Mouse (Mus musculus): ENCODE measurements around the gene Mrtfa. TPM values are rescaled to one million over a fixed set of nuclear protein-coding genes. Genes with fewer than 3 reads are reported as not detected.

Gene Mrtfa
- polyA plus RNA-seq, 1 experiment, result 42.8 TPM

DNA sequence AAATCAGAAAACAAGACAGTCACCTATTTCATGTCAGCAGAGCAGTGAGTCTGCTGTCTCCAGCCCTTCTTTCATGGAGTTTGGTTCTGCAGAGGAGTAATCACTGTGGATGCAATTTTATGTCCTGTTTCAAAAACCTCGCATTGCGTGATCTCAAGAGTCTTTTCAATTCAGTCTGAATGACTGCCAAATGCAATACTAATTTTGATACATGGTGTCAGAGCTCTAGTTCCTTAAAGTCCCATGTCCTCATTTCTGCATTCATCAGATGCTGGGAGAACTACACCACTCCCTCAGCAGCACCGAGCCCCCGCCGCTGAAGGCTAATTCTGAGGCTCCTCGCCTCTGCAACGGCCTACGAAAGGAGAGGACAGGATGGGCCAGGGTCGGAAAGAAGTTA, 166.7 kb downstream of the Mrtfa start:
- TF ChIP-seq POLR2A (IDR thresholded peaks at IDR 0.05; ENCODE audit: borderline replicate concordance, extremely low read depth, insufficient read depth, insufficient read length, poor library complexity, severe bottlenecking) (no peak), CTCF (IDR thresholded peaks at IDR 0.05; ENCODE audit: borderline replicate concordance, extremely low read depth, insufficient read depth, insufficient read length) (no peak)
- DNase-seq (ENCODE audit: low read depth), result no peak

DNA sequence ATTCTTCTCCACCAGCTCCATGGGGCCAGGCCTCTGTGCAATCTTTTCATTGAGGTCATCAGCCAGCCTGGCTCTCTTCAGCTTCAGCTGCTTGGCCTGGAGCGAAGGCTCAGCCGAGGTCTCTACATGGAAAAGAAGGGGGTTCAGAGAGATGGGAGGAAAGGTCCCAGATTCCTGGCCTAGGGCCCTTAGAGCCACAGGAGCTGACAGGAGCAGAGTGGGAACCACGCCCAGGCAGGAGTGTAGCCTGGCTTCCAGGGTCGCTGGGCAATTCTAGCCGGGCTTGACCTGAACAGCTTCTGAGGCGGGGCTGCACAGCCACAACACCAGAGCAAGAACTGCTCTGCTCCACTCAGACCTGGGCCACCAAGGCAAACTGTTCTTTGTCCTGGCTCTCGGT, 168.1 kb downstream of the Mrtfa start:
- no peak for DNase-seq (ENCODE audit: low read depth)
- no peak for TF ChIP-seq CTCF (IDR thresholded peaks at IDR 0.05; ENCODE audit: borderline replicate concordance, extremely low read depth, insufficient read depth, insufficient read length)
- no peak for TF ChIP-seq POLR2A (IDR thresholded peaks at IDR 0.05; ENCODE audit: borderline replicate concordance, extremely low read depth, insufficient read depth, insufficient read length, poor library complexity, severe bottlenecking)

GRCm38 (mm10) chr15:81021377-81021776, 169.2 kb downstream of the Mrtfa start:
- TF ChIP-seq CTCF (IDR thresholded peaks at IDR 0.05; ENCODE audit: borderline replicate concordance, extremely low read depth, insufficient read depth, insufficient read length) (no peak), POLR2A (IDR thresholded peaks at IDR 0.05; ENCODE audit: borderline replicate concordance, extremely low read depth, insufficient read depth, insufficient read length, poor library complexity, severe bottlenecking) (no peak)
- no peak for DNase-seq (ENCODE audit: low read depth)

GRCm38 (mm10) chr15:81017308-81017707, 173.2 kb downstream of the Mrtfa start:
- TF ChIP-seq CTCF (IDR thresholded peaks at IDR 0.05; ENCODE audit: borderline replicate concordance, extremely low read depth, insufficient read depth, insufficient read length) (no peak), POLR2A (IDR thresholded peaks at IDR 0.05; ENCODE audit: borderline replicate concordance, extremely low read depth, insufficient read depth, insufficient read length, poor library complexity, severe bottlenecking) (no peak)
- DNase-seq (ENCODE audit: low read depth), result no peak

DNA sequence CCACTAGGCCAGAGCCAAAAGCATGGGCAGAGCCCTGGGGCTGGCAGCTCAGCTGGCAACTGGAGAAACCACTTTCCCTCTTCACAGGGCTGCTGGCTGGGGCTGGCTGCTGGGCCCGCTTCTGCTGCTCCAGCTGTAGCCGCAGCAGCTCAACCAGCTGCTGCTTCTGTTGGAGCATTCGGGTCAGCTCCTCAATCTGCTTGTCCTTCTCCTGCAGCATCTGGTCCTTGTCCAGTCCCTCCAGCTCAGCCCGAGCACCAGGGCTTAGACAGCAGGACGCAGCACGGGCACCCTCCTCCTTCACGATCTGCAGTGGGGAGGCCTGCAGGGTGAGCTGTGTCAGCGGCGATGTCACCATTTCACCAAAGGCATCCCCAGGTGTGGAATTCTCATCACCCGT, 174.1 kb downstream of the Mrtfa start:
- TF ChIP-seq POLR2A (IDR thresholded peaks at IDR 0.05; ENCODE audit: borderline replicate concordance, extremely low read depth, insufficient read depth, insufficient read length, poor library complexity, severe bottlenecking) (no peak), CTCF (IDR thresholded peaks at IDR 0.05; ENCODE audit: borderline replicate concordance, extremely low read depth, insufficient read depth, insufficient read length) (no peak)
- no peak for DNase-seq (ENCODE audit: low read depth)

GRCm38 (mm10) chr15:81015068-81015744, 175.4 kb downstream of the Mrtfa start:
- no peak for DNase-seq (ENCODE audit: low read depth)
- TF ChIP-seq POLR2A (IDR thresholded peaks at IDR 0.05; ENCODE audit: borderline replicate concordance, extremely low read depth, insufficient read depth, insufficient read length, poor library complexity, severe bottlenecking) (no peak), CTCF (IDR thresholded peaks at IDR 0.05; ENCODE audit: borderline replicate concordance, extremely low read depth, insufficient read depth, insufficient read length) (no peak)

- DNase-seq (ENCODE audit: low read depth), result no peak
- TF ChIP-seq CTCF (IDR thresholded peaks at IDR 0.05; ENCODE audit: borderline replicate concordance, extremely low read depth, insufficient read depth, insufficient read length), result no peak
- TF ChIP-seq POLR2A (IDR thresholded peaks at IDR 0.05; ENCODE audit: borderline replicate concordance, extremely low read depth, insufficient read depth, insufficient read length, poor library complexity, severe bottlenecking), result no peak
Observed at GRCm38 (mm10) chr15:81013186-81013585, 177.4 kb downstream of the Mrtfa start.

DNA sequence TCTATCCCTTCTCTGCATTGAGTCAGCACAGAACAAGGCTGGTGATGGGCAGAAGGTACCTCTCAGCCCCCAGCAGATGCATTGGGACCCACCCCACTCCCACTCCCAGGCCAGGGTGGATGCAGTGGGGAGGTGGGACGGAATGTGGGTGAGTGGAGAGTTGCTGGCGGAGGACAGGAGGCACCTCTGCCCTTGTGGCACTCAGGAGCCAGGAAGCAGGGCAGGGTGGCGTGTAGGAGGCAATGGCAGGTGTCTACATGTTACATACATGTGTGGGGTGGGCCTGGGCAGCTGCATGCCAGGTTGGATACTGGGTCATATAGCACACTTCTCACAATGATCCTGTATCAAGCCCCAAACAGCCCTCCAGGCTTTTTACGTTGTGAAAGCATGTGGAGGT, 178.2 kb downstream of the Mrtfa start:
- TF ChIP-seq POLR2A (IDR thresholded peaks at IDR 0.05; ENCODE audit: borderline replicate concordance, extremely low read depth, insufficient read depth, insufficient read length, poor library complexity, severe bottlenecking), result no peak
- no peak for DNase-seq (ENCODE audit: low read depth)

DNA sequence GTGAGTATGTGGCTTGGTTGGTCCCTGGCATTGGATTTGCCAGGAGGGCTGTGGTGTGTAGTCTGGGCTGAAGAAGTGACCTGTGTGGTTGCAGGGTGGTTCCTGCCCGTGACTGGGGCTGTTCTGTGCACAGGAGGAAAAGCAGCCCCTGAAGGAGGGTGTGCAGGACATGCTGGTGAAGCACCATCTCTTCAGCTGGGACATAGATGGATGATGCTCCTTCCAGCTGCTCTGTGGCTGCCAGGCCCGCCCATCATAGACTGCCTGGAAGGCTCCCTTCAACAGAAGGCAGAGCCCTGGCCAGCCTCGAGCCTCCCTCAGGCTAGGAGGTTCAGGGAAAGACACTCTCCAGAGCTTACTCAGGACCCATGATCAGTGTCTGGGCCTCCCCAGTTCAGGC, 179.0 kb downstream of the Mrtfa start:
- no peak for DNase-seq (ENCODE audit: low read depth)
- no peak for TF ChIP-seq POLR2A (IDR thresholded peaks at IDR 0.05; ENCODE audit: borderline replicate concordance, extremely low read depth, insufficient read depth, insufficient read length, poor library complexity, severe bottlenecking)
- no peak for TF ChIP-seq CTCF (IDR thresholded peaks at IDR 0.05; ENCODE audit: borderline replicate concordance, extremely low read depth, insufficient read depth, insufficient read length)

GRCm38 (mm10) chr15:81010114-81010513, 180.4 kb downstream of the Mrtfa start:
- DNase-seq (ENCODE audit: low read depth), result no peak
- TF ChIP-seq POLR2A (IDR thresholded peaks at IDR 0.05; ENCODE audit: borderline replicate concordance, extremely low read depth, insufficient read depth, insufficient read length, poor library complexity, severe bottlenecking) (no peak), CTCF (IDR thresholded peaks at IDR 0.05; ENCODE audit: borderline replicate concordance, extremely low read depth, insufficient read depth, insufficient read length) (no peak)

GRCm38 (mm10) chr15:81008689-81009123, 181.9 kb downstream of the Mrtfa start:
- DNase-seq (ENCODE audit: low read depth), result peak; percentile 30
- TF ChIP-seq POLR2A (IDR thresholded peaks at IDR 0.05; ENCODE audit: borderline replicate concordance, extremely low read depth, insufficient read depth, insufficient read length, poor library complexity, severe bottlenecking), result no peak
- peak; percentile 49; the same call in 1 of the 2 replicates for TF ChIP-seq CTCF (IDR thresholded peaks at IDR 0.05; ENCODE audit: borderline replicate concordance, extremely low read depth, insufficient read depth, insufficient read length)

- TF ChIP-seq CTCF (IDR thresholded peaks at IDR 0.05; ENCODE audit: borderline replicate concordance, extremely low read depth, insufficient read depth, insufficient read length), result no peak
- no peak for TF ChIP-seq POLR2A (IDR thresholded peaks at IDR 0.05; ENCODE audit: borderline replicate concordance, extremely low read depth, insufficient read depth, insufficient read length, poor library complexity, severe bottlenecking)
- DNase-seq (ENCODE audit: low read depth), result no peak
Observed at GRCm38 (mm10) chr15:81007905-81008304, 182.7 kb downstream of the Mrtfa start.
